Mouse (Mus musculus) neural tube, embryonic 12.5 days (tissue): ENCODE measurements at regions not wholly inside any gene's neighbourhood (a gene's known extent, or its start where the extent isn't known, plus 50 kb on each side); places are given as distances from the start of the nearest gene placed in this dataset.

Source experiments
- ATAC-seq: fragments of 200-750 bp; cut with Nextera tagmentation; 2 replicates; pipeline ENCODE4 v1.8.0; 2017; ENCODE audit warnings: low read depth, mild to moderate bottlenecking, moderate TSS enrichment, moderate library complexity; ENCODE audit not compliant: low FRiP score
- H3K27ac ChIP-seq: fragments of 300-500 bp; sonication (generic); 2 replicates; pipeline ENCODE4 v1.5.1; 2016
- H3K27me3 ChIP-seq: fragments of 300-500 bp; sonication (generic); replicated peaks from 2 replicates; pipeline ENCODE4 v1.6.1; 2016; ENCODE audit warnings: mild to moderate bottlenecking
- H3K36me3 ChIP-seq: fragments of 300-500 bp; sonication (generic); 2 replicates; pipeline ENCODE4 v1.6.1; 2016; ENCODE audit warnings: mild to moderate bottlenecking
- H3K4me1 ChIP-seq: fragments of 300-500 bp; sonication (generic); 2 replicates; pipeline ENCODE4 v1.6.1; 2016
- H3K4me2 ChIP-seq: fragments of 300-500 bp; sonication (generic); replicated peaks from 2 replicates; pipeline ENCODE4 v1.6.1; 2016; ENCODE audit warnings: mild to moderate bottlenecking
- H3K4me3 ChIP-seq: fragments of 300-500 bp; sonication (generic); 2 replicates; pipeline ENCODE4 v1.5.1; 2016
- H3K9ac ChIP-seq: fragments of 300-500 bp; sonication (generic); 2 replicates; pipeline ENCODE4 v1.6.1; 2016; ENCODE audit warnings: mild to moderate bottlenecking
- H3K9me3 ChIP-seq: fragments of 300-500 bp; sonication (generic); 2 replicates; pipeline ENCODE4 v1.6.1; 2016; ENCODE audit warnings: mild to moderate bottlenecking
- WGBS: fragments of 180-500 bp; shearing (Covaris S2); methylation state at CpG from one replicate; pipeline ENCODE4 v1.1.7; 2016; 5-methylcytosine and 5-hydroxymethylcytosine counted together

GRCm38 (mm10) chr8:92240686-92241275 is 116.6 kb upstream of the Irx5 start:
- ATAC-seq, result no peak
- WGBS, result 80% methylated on average over 13 of the region's 13 CpGs
- Histone ChIP-seq H3K4me1 (no peaks in the 10 kb centered on the region), H3K27me3 (no peaks in the 10 kb centered on the region), H3K4me3 (no peak overlapping the region), H3K27ac (no peak overlapping the region), H3K36me3 (no peaks in the 10 kb centered on the region), H3K4me2 (no peak overlapping the region), H3K9ac (no peak overlapping the region), H3K9me3 (no peaks in the 10 kb centered on the region)

- no peak for ATAC-seq
- peak overlapping the region; percentile 16 for H3K4me2 ChIP-seq
- no peak overlapping the region for H3K27ac ChIP-seq
Measured at GRCm38 (mm10) chr8:92231326-92232225, 125.8 kb upstream of the Irx5 start.

GRCm38 (mm10) chr8:92229526-92229925 is 127.9 kb upstream of the Irx5 start:
- Histone ChIP-seq H3K4me2 (no peak overlapping the region), H3K27me3 (no peaks in the 10 kb centered on the region), H3K9ac (no peak overlapping the region), H3K9me3 (0 out of 2 replicates have a peak, but pooled peaks cover 7% of the 10 kb centered on the region), H3K36me3 (no peaks in the 10 kb centered on the region), H3K4me1 (peaks cover 8% of the 10 kb centered on the region), H3K4me3 (no peak overlapping the region), H3K27ac (no peak overlapping the region)
- no peak for ATAC-seq
- WGBS, result 93% methylated on average over 2 of the region's 2 CpGs

More at GRCm38 (mm10) chr8:92231326-92232225, 125.8 kb upstream of the Irx5 start:
- no peaks in the 10 kb centered on the region for H3K36me3 ChIP-seq
- no peaks in the 10 kb centered on the region for H3K9me3 ChIP-seq
- H3K4me1 ChIP-seq, result peaks cover 8% of the 10 kb centered on the region
- WGBS, result 62% methylated on average over 23 of the region's 23 CpGs
- no peak overlapping the region for H3K9ac ChIP-seq
- no peak overlapping the region for H3K4me3 ChIP-seq
- no peaks in the 10 kb centered on the region for H3K27me3 ChIP-seq

- Histone ChIP-seq H3K36me3 (no peaks in the 10 kb centered on the region), H3K27ac (no peak overlapping the region), H3K9me3 (0 out of 2 replicates have a peak, but pooled peaks cover 7% of the 10 kb centered on the region), H3K4me1 (no peaks in the 10 kb centered on the region), H3K4me3 (no peak overlapping the region), H3K27me3 (no peaks in the 10 kb centered on the region), H3K9ac (no peak overlapping the region), H3K4me2 (no peak overlapping the region)
- ATAC-seq, result no peak
- 89% methylated on average over 3 of the region's 3 CpGs for WGBS
Measured at GRCm38 (mm10) chr8:92224929-92225328, 132.5 kb upstream of the Irx5 start.

DNA sequence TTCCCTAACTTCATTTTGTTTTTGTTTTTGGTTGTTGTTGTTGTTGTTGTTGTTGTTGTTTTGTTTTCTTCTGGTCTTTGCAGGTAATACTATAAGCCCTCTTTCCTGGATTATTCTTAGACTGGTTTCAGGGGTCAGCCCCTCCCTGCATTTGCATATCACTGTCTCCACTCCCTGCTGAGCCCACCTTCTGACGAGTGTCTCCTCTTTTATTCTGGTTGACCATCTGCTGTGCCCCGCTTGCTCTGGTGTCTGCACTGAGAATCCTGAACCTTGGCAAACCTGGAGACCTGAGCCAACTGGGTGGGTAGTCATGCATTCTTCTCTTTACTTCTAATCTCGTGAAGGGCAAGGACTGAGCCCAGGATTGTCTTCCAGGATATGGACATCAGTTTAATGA is 134.4 kb upstream of the Irx5 start:
- H3K27ac ChIP-seq, result no peak overlapping the region
- H3K9me3 ChIP-seq, result 0 out of 2 replicates have a peak, but pooled peaks cover 7% of the 10 kb centered on the region
- no peak overlapping the region for H3K4me3 ChIP-seq
- WGBS, result 51% methylated on average over 3 of the region's 3 CpGs
- no peak overlapping the region for H3K4me2 ChIP-seq
- no peaks in the 10 kb centered on the region for H3K27me3 ChIP-seq
- H3K9ac ChIP-seq, result no peak overlapping the region
- no peak for ATAC-seq
- no peaks in the 10 kb centered on the region for H3K4me1 ChIP-seq
- H3K36me3 ChIP-seq, result no peaks in the 10 kb centered on the region

DNA sequence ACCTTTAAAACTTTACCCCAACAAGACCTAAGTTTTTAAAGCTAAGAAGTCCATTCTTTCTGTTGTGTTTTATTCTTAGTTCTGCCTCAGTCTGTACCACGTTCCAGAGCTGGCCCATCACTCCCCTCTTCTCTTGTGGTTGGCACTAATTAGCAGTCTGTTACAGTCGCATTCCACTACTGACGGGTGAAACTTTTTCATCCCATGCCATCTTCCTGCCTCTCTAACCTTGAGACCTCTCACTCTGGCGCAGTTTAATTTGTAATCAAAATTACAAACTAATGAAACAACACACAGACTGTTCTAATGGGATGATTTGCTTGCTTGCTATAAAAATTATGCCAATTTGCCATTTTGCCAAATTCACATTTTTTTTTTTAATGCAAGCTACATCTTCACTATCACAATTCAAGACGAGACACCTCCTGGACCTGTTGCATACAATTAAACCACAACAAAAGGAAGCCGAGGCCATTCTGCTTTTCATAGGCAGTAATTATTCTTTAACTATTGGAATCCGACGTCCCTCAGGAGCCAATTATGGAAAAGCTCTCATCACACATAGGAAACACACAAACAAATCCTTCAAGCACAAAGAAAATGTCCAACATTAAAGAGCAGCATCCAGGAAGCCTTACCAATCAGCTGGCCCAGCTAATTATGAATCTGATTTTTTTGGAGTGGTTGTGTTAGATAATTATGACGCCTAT is 138.1 kb upstream of the Irx5 start:
- no peaks in the 10 kb centered on the region for H3K4me1 ChIP-seq
- no peaks in the 10 kb centered on the region for H3K9me3 ChIP-seq
- no peak overlapping the region for H3K27ac ChIP-seq
- no peak overlapping the region for H3K4me2 ChIP-seq
- H3K4me3 ChIP-seq, result no peak overlapping the region
- H3K9ac ChIP-seq, result no peak overlapping the region
- no peaks in the 10 kb centered on the region for H3K27me3 ChIP-seq
- no peak for ATAC-seq
- no peaks in the 10 kb centered on the region for H3K36me3 ChIP-seq
- 79% methylated on average over 9 of the region's 9 CpGs for WGBS

GRCm38 (mm10) chr8:92217521-92217920 is 139.9 kb upstream of the Irx5 start:
- Histone ChIP-seq H3K36me3 (no peaks in the 10 kb centered on the region), H3K4me2 (no peak overlapping the region), H3K9me3 (no peaks in the 10 kb centered on the region), H3K27ac (no peak overlapping the region), H3K4me3 (no peak overlapping the region), H3K9ac (no peak overlapping the region), H3K4me1 (no peaks in the 10 kb centered on the region), H3K27me3 (no peaks in the 10 kb centered on the region)
- WGBS, result 75% methylated on average over 2 of the region's 2 CpGs
- no peak for ATAC-seq

- Histone ChIP-seq H3K36me3 (no peaks in the 10 kb centered on the region), H3K27ac (no peak overlapping the region), H3K27me3 (no peaks in the 10 kb centered on the region), H3K4me2 (no peak overlapping the region), H3K4me1 (no peaks in the 10 kb centered on the region), H3K4me3 (no peak overlapping the region), H3K9me3 (no peaks in the 10 kb centered on the region), H3K9ac (no peak overlapping the region)
- 7% methylated on average over 4 of the region's 5 CpGs for WGBS
- ATAC-seq, result no peak
Measured at GRCm38 (mm10) chr8:92216176-92216575, 141.2 kb upstream of the Irx5 start.

GRCm38 (mm10) chr8:92212786-92213535 is 144.5 kb upstream of the Irx5 start:
- no peak overlapping the region for H3K4me3 ChIP-seq
- no peak for ATAC-seq
- no peak overlapping the region for H3K4me2 ChIP-seq
- no peaks in the 10 kb centered on the region for H3K9me3 ChIP-seq
- H3K9ac ChIP-seq, result no peak overlapping the region
- no peaks in the 10 kb centered on the region for H3K36me3 ChIP-seq
- WGBS, result 85% methylated on average over 14 of the region's 14 CpGs
- H3K27ac ChIP-seq, result no peak overlapping the region
- H3K4me1 ChIP-seq, result no peaks in the 10 kb centered on the region
- H3K27me3 ChIP-seq, result no peaks in the 10 kb centered on the region

GRCm38 (mm10) chr8:92209081-92209480 is 148.3 kb upstream of the Irx5 start:
- WGBS, result 80% methylated on average over 5 of the region's 5 CpGs
- Histone ChIP-seq H3K9ac (no peak overlapping the region), H3K9me3 (no peaks in the 10 kb centered on the region), H3K27ac (no peak overlapping the region), H3K4me1 (0 out of 2 replicates have a peak, but pooled peaks cover 2% of the 10 kb centered on the region), H3K4me2 (no peak overlapping the region), H3K27me3 (no peaks in the 10 kb centered on the region), H3K4me3 (no peak overlapping the region), H3K36me3 (no peaks in the 10 kb centered on the region)
- ATAC-seq, result no peak

- no peak for ATAC-seq
- Histone ChIP-seq H3K4me2 (no peak overlapping the region), H3K27me3 (no peaks in the 10 kb centered on the region), H3K9ac (no peak overlapping the region), H3K4me1 (no peaks in the 10 kb centered on the region), H3K4me3 (no peak overlapping the region), H3K36me3 (no peaks in the 10 kb centered on the region), H3K9me3 (no peaks in the 10 kb centered on the region), H3K27ac (no peak overlapping the region)
- WGBS, result 97% methylated on average over 8 of the region's 8 CpGs
Measured at GRCm38 (mm10) chr8:92195635-92196034, 161.8 kb upstream of the Irx5 start.

GRCm38 (mm10) chr8:92194065-92194464 is 163.4 kb upstream of the Irx5 start:
- ATAC-seq, result no peak
- H3K4me2 ChIP-seq, result no peak overlapping the region

More at GRCm38 (mm10) chr8:92194065-92194464, 163.4 kb upstream of the Irx5 start:
- no peaks in the 10 kb centered on the region for H3K27me3 ChIP-seq
- no peak overlapping the region for H3K4me3 ChIP-seq
- H3K9me3 ChIP-seq, result no peaks in the 10 kb centered on the region
- WGBS, result 73% methylated on average over 14 of the region's 14 CpGs
- no peak overlapping the region for H3K9ac ChIP-seq
- no peak overlapping the region for H3K27ac ChIP-seq
- no peaks in the 10 kb centered on the region for H3K36me3 ChIP-seq
- H3K4me1 ChIP-seq, result no peaks in the 10 kb centered on the region
